Mouse (Mus musculus) left cerebral cortex, adult 9 months (tissue): Measurements from ENCODE around the gene Plcg1.

Experiments used
- DNase-seq, 2 experiments: peaks; one replicate each; pipeline ENCODE4 v3.0.0; 2022; ENCODE audit warnings: low spot score in 2 of 2

Gene Plcg1

GRCm38 (mm10) chr2:160731117-160731838 is at the start of gene Plcg1:
Gene Plcg1 (plus strand): TSS chr2:160731300.
- DNase-seq: peak; percentile 82 to 93

GRCm38 (mm10) chr2:160700271-160700670 is 30.8 kb upstream of the Plcg1 start:
- DNase-seq: no peak

- no peak for DNase-seq
Measured at GRCm38 (mm10) chr2:160701603-160702002, 29.5 kb upstream of the Plcg1 start.

- no peak for DNase-seq
Measured at GRCm38 (mm10) chr2:160702824-160703223, 28.3 kb upstream of the Plcg1 start.

DNA sequence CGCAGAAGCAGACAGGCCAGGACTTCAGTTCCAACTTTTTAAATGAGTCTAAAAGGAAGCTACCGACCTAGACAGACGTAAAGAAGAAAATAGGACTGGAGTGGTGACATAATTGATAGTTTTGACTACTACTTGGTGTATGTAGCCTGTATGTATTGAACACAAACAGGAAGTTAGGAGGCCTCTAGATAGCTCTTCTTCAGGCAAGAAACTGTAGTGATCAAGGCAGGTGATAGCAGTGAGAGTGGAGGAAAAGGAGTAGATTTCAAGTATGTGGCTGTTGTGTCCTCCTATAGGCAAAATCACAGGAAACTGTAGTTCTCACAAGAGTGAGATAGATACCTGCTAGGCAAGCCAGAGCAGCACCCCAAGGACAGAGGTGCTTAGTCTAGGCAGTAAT is 23.4 kb upstream of the Plcg1 start:
- DNase-seq: no peak

- DNase-seq: no peak
Measured at GRCm38 (mm10) chr2:160715463-160716030, 15.6 kb upstream of the Plcg1 start.

- DNase-seq: no peak
Measured at GRCm38 (mm10) chr2:160717269-160717668, 13.8 kb upstream of the Plcg1 start.

DNA sequence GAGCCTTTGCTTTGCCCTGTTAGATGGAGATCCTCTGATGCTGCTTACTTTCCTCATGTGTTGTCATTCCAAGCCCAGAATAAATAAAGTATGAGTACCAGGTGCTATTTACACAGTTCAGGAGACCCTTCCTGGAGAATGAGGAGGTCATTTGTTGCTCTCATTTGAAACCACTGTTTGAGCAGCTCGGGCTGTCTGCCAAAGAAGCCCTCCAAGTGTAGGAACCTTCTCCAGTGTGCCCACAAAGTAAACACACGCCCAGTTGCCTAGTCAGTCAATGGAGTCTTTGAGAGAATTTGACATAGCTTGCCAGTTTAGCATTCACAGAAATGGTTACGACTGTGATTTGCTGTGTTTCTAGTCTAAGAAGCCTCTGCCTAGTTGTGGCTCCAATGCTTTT is 12.3 kb upstream of the Plcg1 start:
- no peak for DNase-seq

DNA sequence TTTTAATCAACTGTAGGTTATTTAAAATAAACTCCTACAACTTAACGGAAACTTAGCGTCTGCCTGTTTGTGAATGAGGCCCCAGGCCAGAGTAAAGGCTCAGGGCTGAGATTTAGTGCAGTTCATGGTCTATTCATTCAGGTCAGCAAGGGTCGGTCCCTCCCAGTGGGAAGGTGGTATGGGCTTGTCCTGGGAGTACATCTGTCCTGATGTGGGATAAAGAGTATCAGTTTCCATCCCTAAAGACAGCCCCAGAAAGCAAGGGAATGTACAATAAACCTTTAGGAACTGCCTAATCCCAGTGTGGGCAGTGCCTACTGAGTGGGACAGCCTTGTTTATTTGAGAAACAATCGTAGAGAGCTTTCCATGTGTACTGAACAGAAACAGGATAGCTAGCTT is 8.4 kb upstream of the Plcg1 start:
- DNase-seq: no peak

GRCm38 (mm10) chr2:160723613-160724375 is 7.3 kb upstream of the Plcg1 start:
- no peak for DNase-seq

GRCm38 (mm10) chr2:160724536-160724935 is 6.6 kb upstream of the Plcg1 start:
- no peak for DNase-seq

GRCm38 (mm10) chr2:160725877-160726864 is 4.9 kb upstream of the Plcg1 start:
- no peak for DNase-seq

DNA sequence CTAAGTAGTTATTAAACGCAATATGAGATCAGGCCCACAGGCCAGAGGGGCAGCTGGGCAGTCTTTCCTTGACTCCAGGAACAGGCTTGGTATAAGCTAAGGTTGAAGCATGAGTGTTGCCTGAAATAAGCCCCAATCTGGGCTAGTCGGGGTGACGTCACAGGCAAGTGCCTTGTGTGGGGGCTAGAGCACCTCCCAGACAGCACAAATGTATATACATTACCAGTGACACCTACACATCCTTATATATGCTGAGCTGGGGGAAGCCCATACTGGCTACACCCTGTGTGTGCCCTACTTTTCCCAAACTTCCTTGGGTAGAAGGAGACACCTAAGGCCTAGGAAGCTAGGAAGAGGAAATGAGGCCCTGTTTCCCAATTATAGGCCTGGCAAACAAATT is 2.1 kb upstream of the Plcg1 start:
- DNase-seq: peak in 1 of 2 experiments; percentile 71

DNA sequence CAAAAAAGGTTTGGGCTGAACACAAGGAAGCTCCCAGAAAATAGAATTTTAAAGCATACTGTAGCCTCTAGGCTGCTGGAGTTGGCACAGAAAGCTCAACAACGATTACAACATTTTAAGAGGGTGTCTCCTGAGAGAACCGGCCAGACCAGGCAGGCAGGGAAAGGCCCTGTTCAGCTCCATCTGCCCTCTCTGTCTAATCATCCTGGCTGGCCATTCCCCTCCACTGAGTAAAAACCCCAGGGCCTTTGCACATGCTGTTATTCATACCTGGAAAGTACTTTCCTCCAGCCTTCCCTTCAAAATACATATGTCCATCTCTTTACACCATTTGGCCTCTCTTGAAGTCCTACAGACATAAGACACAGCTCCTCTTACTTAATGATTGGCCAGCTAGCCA is 1.7 kb upstream of the Plcg1 start:
- DNase-seq: no peak

- no peak for DNase-seq
Measured at GRCm38 (mm10) chr2:160729851-160730796, 976 bp upstream of the Plcg1 start.

DNA sequence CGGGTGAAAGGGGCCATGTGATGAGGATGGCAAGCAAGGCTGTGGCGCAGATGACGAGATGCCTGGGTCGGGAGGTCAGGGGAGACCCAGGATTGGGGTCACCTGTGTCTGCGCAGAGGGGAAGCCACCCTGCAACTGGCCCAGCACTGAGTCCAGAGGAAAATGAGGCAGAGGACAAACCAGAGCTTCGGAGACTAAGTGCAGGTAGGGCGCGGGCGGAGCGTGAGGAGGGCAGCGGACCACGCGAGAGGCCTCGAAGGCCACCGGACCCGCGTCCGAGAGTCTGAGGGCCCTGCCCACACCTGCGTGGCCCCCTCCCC is 343 bp upstream of the Plcg1 start:
- no peak for DNase-seq

GRCm38 (mm10) chr2:160731839-160732261 is 750 bp downstream of the Plcg1 start:
- peak; percentile 44 to 51 for DNase-seq

DNA sequence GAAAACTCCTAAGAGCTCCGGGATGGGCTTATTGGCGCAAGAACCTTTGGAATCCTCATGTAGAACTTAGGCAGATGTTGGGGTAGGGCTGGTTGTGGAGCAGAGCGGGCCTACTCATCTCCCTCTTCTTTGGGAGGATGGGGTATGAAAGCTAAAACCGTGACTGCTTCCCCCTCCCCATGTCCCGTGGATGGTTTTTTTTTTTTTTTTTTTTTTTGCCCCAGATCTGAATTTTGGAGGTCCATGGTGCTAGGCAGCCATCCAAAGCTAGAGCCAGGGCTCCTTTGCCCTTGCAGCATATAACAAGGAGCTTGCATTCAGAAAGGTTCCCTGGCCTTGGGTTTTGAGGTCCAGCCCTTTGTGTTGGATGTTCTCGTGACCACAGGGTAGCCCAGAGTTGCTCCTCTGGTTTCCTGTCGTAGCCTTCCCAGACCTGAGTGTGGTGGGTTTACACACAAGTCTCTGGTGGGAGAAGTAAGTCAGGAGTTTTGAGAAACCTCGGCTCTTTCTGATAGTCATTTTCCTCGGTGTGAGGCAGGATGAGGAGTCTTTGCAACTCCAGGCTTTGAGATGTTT is 1.4 kb downstream of the Plcg1 start:
- no peak for DNase-seq

DNA sequence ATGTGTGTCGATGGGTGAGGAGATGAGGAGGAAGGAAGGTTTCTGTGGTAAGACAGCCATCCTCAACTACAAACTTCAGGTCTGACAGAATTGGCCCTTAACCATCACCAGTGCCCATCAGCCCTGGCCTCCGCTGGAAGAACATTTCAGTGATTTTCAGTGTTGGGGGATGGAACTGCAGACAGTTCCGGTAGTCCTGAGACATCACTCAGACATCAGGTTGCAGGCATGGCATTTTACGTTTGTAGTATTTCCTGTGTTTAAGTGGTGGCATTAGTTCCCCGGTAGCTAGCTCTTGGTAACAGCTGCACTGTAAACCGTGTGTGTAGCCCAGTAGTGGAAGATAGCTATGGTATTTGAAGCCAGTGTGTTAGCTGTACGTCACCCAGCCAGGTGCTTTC is 2.0 kb downstream of the Plcg1 start:
- DNase-seq: no peak

- DNase-seq: no peak
Measured at GRCm38 (mm10) chr2:160734331-160734730, 3.2 kb downstream of the Plcg1 start.
